Mouse (Mus musculus) embryo, embryonic 10.5 days (tissue): Measurements from ENCODE around the gene Olfr694.
"Not testable (repeated sequence)": the region's sequence is repeated elsewhere in the genome, so short reads cannot be mapped to it uniquely, and the experiment has no call there.

Experiments used
- DNase-seq: peaks from one replicate; pipeline ENCODE4 v3.0.0-alpha.2; 2015; ENCODE audit warnings: low spot score

Olfr694 gene

DNA sequence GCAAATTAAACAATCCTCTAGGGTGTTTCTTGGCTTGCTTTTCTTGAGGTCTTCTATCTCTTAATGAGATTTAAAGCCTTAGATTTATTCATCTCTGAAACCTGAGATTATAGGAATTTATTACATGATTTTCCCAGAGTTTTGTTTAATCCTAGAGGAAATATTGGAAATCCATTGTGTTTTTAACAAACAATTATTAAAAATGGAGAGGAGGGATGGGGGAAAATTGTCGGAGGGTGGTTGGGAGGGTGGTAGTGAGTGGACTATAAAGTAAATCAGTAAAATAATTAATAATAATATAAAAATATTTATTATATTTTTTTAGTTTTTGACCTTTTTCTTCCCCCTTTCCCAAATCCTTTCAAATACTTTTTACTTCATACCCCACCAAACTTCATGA is at the start of gene Olfr694:
Olfr694 (minus strand) TSS at position 101 of the 400 bp plus-strand sequence.
- DNase-seq: no peak

GRCm38 (mm10) chr7:106737028-106737427 is 45.4 kb upstream of the Olfr694 start:
- no peak for DNase-seq

- DNase-seq: no peak
Measured at GRCm38 (mm10) chr7:106733717-106734116, 42.1 kb upstream of the Olfr694 start.

GRCm38 (mm10) chr7:106725654-106726053 is 34.0 kb upstream of the Olfr694 start:
- DNase-seq: not testable (repeated sequence)

- DNase-seq: no peak
Measured at GRCm38 (mm10) chr7:106716296-106716695, 24.7 kb upstream of the Olfr694 start, which contains the start of gene Olfr695. TSS of gene Olfr695 (minus strand) at chr7:106716396.

- DNase-seq: no peak
Measured at GRCm38 (mm10) chr7:106711463-106711862, 19.8 kb upstream of the Olfr694 start.

GRCm38 (mm10) chr7:106707705-106708104 is 16.1 kb upstream of the Olfr694 start:
- DNase-seq: not testable (repeated sequence)

DNA sequence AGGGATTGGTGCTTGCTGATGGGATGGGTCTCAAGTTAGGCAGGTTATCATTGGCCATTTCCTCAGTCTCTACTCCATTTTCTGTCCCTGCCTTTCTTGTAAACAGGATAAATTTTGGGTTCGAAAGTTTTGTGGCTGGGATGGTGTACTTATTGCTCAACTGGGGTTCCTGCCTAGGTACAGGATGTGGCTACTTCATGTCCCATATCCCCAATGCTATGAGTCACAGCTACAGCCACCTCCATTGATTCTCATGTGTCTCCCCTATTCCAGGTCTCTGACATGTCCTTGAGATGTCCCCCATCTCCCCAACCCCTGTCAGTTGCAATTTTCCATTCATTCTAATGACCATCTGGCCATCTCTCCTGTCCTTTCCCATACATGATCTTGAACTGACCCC is 5.3 kb upstream of the Olfr694 start:
- DNase-seq: no peak

DNA sequence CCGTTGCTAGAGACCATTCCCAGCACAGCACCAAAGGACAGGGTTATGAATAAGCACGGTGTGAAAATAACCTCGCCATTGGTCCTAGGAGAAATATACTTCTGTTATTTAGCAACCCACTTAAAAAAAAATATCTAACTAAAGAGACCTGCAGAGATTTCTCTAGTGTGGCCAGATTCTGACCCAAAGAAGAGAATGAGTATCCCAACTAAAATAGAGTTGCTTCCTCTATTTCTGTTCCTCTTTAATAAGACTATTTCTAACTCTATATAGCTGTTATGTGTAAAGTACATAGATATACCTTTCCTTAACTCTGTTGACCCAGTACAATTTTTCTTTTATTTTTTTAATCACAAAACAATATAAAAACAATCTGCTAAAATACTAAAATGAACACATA is 1.4 kb upstream of the Olfr694 start:
- DNase-seq: no peak

DNA sequence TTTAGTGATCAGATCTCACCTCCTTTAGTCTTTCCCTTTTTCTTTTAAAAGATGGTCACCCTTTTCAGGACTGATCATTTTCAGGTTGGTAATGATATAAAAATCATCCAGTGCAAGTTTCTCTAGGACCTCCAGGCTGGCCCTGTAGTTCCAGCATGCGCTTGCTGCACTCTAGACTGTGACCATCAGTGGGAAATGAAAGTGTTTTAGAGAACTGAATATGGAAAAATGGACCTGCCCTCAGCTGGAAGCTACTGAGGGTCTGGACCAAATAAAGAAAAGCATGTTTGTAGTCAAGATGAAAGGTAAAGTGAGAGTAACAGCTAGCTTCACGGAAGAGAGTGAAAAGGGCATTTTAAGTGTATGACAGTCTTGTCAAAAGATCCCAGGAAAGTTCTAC is 6.2 kb downstream of the Olfr694 start:
- no peak for DNase-seq

- DNase-seq: no peak
Measured at GRCm38 (mm10) chr7:106680484-106680883, 11.1 kb downstream of the Olfr694 start, which contains the start of gene Olfr693. TSS of gene Olfr693 (minus strand) at chr7:106680584.

- DNase-seq: no peak
Measured at GRCm38 (mm10) chr7:106652344-106652652, 39.3 kb downstream of the Olfr694 start.

DNA sequence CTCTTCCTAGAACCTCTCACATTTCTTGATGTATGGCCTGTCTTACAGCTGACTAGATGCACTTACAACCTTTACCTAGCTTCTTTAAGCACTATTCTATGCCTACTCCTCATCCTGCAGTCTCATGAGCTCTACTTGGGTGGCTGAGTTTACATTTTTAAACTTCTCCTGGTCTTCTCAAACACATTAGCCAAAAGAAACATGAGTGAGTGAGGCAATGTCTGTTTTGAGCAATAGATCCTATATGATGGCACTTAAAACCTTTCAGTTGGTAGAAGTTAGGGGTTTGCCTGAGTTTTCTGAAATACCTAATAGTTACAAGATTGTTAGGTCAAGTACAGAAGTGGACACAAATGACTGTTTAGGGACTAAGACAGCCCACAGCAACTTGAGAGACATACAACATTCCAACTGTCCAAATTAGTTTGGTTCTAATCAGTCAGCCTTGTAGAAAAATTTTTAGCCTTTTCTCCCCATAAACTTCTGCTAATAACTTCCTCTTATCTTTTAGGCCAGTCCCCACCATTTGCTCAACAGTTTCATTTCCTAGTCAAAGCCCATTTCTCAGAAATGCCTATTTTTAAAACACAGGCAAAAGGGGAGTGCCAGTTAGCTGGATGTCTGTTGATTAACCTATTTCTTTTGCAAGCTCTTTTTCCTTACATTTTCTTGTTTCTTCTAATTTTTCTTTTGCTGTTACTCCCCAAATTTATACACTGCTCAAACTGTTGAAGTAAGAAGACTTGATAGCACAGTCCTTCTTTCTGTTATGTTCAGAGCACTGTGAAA is 39.9 kb downstream of the Olfr694 start:
- DNase-seq: no peak

DNA sequence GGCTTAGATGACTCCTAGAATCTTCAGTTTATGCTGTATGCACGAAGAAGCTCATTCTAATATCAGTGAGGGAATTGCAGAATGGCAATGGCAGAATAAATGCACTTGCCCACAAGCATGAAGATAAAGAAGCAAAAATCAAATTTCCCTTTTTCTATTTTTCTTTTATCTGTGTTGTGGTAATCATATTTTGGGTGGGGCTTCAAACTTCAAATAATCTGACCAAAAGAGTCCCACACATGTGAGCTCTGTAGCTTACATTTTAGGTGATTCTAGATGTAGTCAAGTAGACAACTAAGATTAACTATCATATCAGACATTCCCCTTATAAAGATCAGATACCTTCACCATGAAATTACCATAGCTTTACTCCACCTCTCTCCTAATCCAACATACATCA is 41.8 kb downstream of the Olfr694 start:
- no peak for DNase-seq

DNA sequence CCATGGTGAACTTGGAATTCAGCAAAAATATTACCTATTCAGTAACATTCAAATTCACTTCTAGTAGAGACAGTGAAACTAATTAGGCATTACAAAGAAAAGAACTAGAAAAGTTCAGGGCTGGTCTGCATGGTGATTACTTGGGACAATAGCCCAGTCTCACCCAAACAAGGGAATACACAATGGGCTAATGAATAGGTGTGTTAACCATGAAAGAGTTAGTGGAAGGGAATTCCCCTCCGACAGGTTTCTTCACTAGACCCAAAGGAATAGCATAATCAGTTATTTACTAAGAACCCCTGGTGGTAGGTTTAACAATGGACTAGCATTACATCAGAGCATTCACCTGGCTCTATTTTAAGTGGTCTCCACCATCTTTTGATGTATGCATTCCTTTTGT is 46.4 kb downstream of the Olfr694 start:
- DNase-seq: no peak

DNA sequence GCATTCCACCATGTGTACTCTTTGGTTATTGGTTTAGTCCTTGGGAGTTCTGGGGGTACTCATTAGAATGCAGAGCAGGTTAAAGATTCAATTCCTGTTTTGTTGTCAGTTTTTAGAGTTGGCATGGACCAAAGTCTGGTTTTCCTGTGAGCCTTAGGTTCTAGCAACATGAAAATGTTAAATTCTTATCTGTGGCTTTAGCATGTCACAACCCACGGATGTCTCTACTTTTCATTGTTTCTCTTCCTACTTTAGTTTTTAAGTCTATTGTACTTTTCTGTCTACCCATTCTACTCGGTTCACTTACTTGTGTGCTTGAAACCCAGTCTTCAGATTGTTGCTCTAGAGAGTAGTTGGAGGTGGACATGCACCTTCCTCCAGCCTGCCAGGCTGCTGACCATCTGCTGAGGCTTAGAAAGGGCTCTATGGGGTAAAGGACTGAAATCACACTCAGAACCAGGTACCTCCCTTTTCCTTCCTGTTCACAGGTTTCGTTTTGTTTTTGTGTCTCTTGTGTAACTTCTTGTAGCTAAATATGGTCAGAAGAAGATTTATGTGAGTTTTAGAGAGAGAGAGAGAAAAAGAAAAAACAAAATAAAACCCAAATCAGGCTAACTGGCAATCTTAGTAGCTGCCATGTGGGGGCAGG is 47.3 kb downstream of the Olfr694 start:
- DNase-seq: no peak

DNA sequence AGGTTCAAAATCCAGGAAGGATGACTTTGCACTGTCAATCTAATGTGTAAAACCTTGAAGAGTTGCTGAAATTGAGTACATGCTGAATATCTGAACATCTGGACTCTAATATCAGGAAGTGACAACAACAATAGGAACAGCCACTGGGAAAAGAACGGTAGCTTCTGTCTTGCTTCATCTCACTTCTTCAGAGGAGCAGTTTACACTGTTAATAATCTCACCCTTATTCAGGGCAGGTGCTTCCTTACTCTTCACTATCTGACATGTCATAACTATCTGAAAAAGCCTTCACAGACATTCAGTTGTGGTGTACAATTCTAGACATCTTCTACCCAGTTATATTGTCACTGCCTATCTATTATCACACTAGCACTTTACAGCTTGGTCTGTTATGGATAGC is 50.8 kb downstream of the Olfr694 start:
- DNase-seq: no peak

DNA sequence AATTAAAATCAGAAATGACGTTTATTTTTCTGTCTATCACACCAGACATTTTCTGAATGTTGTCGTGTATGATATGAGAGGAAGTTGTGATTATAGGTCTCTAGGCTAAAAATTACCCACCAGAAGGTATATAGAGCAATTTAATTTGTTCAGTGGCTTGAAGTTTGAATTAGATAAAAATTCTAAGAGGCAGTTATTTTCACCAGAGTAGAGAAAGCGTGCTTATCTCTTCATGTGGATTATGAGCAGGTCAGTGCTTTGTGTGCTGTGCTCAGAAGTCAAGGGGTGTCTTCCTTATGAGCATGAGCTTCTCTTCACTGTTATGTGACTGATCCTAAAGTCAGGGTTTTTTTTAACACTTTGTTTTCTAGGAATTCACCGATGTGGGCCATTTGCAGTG is 56.1 kb downstream of the Olfr694 start:
- DNase-seq: no peak
